Mouse (Mus musculus) ovary, postnatal 36 days (tissue): ENCODE measurements around the gene Gm6169.
"Not testable (repeated sequence)": the region's sequence is repeated elsewhere in the genome, so short reads cannot be mapped to it uniquely, and the experiment has no call there.

Source experiments
- DNase-seq: peaks from one replicate; pipeline ENCODE4 v3.0.0; 2022; ENCODE audit warnings: low spot score, mixed read lengths

The Gm6169 gene

DNA sequence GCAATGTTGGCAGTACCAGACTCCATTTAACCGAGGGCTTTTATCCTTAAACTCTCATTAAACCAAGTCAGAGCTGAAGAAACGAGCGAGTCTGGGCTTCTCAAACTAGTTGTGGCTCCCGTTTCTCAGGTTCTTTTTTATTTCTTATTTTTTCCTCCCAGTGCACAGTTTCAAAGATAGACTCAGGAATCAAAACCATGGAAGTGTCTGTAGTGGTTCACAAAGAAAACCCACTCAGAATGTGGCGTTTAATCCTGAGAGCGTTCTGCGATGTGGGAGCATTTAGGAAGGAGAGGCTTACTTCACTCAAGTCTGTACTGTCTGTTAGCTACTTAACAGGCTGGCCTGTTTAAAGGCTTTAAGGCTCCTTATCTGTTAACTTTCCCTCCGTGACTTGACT lies 30.9 kb downstream of the Gm6169 start:
- DNase-seq = no peak

GRCm38 (mm10) chr13:97067691-97068090 lies 31.3 kb downstream of the Gm6169 start:
- no peak for DNase-seq

DNA sequence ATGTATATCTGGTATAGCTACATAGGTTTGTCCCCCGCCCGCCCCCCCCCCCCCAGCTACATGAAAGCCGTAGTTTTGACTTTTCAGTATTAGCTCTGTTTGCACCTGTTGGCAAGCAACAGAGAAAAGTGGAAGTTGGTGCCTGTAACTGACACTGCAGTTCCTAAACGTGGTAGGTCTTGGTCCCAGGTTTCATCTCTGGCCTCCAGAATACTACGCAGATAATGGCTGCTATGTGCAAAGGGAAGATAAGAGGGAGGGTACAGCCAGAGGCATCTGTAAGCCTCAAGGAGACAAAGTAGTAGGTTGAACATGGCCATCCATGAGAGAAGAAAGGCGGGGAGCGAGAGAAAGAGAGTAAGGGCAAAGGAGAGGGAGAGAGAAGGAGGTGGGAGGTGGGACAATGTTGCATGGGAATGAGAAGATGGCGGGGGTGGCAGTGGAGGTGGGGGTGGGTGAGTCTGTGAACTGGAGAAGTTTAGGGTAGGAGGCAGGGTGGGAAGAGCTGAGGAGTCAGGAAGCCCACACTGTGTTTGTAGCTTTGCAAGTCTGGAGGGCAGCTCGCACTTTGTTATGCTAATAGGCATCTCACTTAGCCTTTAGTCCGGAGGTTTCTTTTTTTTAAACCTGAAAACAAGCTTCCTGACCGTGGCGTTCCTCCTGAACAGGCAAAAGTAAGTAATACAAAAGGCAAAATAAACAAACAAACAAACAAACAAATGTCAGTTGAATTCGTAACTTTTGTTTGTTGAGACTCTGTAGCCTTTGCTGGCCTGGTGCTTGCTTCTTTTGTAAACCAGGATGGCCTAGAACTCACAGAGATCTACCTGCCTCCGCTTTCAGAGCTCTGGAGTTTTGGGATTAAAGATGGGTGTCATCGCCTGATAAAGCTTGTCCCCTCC lies 32.1 kb downstream of the Gm6169 start, which contains the start of gene Fam169a:
TSS of gene Fam169a (plus strand) at position 638 of the 902 bp plus-strand sequence.
- DNase-seq = no peak

GRCm38 (mm10) chr13:97064844-97065621 lies 34.0 kb downstream of the Gm6169 start:
- DNase-seq = not testable (repeated sequence)

DNA sequence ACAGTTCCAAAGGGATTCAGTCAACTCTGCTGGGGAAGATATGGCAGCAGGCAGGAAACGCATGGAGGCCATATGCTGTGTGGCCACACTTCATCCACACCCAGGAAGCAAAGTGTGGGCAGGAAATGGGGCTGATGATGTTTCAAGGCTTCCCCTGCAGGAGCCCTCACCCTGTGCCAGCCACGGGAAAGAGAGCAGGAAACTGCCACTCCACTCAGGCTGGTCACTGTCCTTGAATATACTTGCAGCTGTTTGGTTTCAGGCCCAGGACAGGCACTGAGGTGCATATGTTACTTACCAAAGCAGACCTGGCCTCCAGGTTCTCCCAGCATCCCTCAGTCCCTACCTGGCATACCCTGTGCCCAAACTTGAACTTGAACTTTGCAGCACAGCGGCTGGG lies 34.6 kb downstream of the Gm6169 start:
- DNase-seq = no peak

- no peak for DNase-seq
Observed at GRCm38 (mm10) chr13:97063431-97063830, 35.6 kb downstream of the Gm6169 start.

DNA sequence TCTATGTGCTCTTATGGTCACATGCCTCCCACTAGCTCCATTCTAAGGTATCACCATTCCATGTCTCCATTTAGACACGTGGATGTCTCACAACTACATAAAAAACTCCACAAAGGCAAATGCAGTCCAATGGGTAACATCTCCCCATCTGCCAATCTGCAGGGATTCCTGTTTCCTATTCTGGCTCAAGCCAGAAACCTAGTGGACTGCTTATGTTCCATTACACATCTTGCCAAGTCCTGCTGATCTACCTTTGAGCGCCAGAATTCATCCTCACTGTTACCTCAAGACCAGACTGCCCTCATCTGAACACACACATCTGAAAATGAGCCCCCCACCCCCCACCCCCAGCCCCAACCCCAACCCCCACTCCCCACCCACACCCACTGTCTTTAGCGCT lies 36.9 kb downstream of the Gm6169 start:
- no peak for DNase-seq

GRCm38 (mm10) chr13:97060331-97060730 lies 38.7 kb downstream of the Gm6169 start:
- no peak for DNase-seq

- DNase-seq = peak; percentile 31
Observed at GRCm38 (mm10) chr13:97059746-97060145, 39.3 kb downstream of the Gm6169 start.

GRCm38 (mm10) chr13:97057817-97058216 lies 41.2 kb downstream of the Gm6169 start:
- peak; percentile 18 for DNase-seq

DNA sequence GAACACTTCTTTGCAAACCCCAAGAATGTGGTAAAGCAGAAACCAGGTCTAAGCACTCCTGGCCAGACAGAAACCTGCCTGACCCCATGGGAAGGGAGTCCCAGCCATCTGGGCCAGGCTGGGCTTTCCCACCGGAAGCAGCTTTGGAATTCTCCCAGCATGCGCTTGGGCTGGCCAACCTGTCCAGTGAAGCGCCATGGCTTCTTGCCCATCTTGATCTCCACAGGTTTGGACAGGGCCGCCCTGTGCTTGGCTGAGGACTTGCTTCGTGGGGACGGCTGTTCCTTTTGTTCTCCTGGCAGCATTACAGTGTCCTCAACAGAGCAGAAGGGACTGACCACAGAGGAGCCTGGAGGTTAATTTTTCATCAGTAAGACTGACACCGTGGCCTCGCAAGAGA lies 45.2 kb downstream of the Gm6169 start:
- no peak for DNase-seq

DNA sequence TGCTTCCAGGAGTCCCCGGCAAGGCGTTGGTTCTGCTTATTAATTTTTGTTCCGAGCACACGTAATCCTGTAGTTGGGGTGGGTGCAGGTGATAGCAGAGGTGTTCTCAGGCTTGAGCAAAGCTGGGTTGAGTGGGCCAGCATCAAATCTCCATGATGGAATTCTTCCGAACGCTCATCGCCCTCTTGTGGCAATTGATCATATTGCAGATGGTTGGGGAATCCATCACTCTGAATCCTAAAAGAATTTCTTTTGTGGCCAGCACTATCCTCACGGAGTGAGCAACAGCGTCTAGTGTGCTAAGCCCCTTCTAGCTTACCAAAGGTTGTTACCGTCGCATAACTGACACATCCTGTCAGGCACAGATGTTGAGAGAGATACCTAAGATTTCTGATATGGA lies 46.4 kb downstream of the Gm6169 start:
- DNase-seq = peak; percentile 44

GRCm38 (mm10) chr13:97051158-97051557 lies 47.9 kb downstream of the Gm6169 start:
- DNase-seq = no peak
